Mouse (Mus musculus): ENCODE data around the gene Huwe1. TPM values are rescaled to one million over a fixed set of nuclear protein-coding genes. Genes with fewer than 3 reads are reported as not detected.
A peak's percentile ranks its signal among the peaks of the same experiment; 100 is the strongest.

Huwe1 gene
- polyA plus RNA-seq (2015; fragmentation: Nextera tagmentation; extraction: Ambion mirVana) = 39.5 and 45.6 TPM in 2 replicates

GRCm38 (mm10) chrX:151800701-151801511 lies at the start of gene Huwe1:
TSS of gene Huwe1 (plus strand) at chrX:151800807.

MicroRNAs encoded within 50 kb of the gene (microRNA counts, 519-probe panel; counts per million panel counts)
- microRNA mmu-miR-98 = 5,004 counts per million, percentile 59 among the panel's probes with 10 or more counts

Small RNA genes within 50 kb of the gene (microRNA-seq; reads per million reads assigned to microRNA genes)
- gene Mir3113 = not detected
- gene Mir98 = 2,938 reads per million, percentile 87 among the genes with 10 or more reads in this experiment
- 2,122 reads per million, percentile 83 among the genes with 10 or more reads in this experiment for gene Mirlet7f-2

Other genes starting within 250 kb of the Huwe1 start
- gene Hsd17b10, start 201.0 kb downstream of the Huwe1 start, polyA plus RNA-seq (2015; fragmentation: Nextera tagmentation; extraction: Ambion mirVana) = 116 and 118 TPM in 2 replicates
- 0.59 and 0.94 TPM in 2 replicates for gene Ribc1, start 215.5 kb downstream of the Huwe1 start, polyA plus RNA-seq (2015; fragmentation: Nextera tagmentation; extraction: Ambion mirVana)
- gene Smc1a, start 215.6 kb downstream of the Huwe1 start, polyA plus RNA-seq (2015; fragmentation: Nextera tagmentation; extraction: Ambion mirVana) = 43.4 and 45.8 TPM in 2 replicates